Mouse (Mus musculus) lung, embryonic 16.5 days (tissue): ENCODE results near the gene 4933424G06Rik. TPM values are rescaled to one million over a fixed set of nuclear protein-coding genes. Genes with fewer than 3 reads are reported as not detected.
A peak's percentile ranks its signal among the peaks of the same experiment; 100 is the strongest.

Source experiments
- ATAC-seq: fragments of 200-750 bp; cut with Nextera tagmentation; 2 replicates; pipeline ENCODE4 v1.8.0; 2017; ENCODE audit warnings: low read depth, mild to moderate bottlenecking, moderate library complexity
- H3K27ac ChIP-seq: fragments of 300-500 bp; sonication (generic); 2 replicates; pipeline ENCODE4 v1.5.1; 2014; ENCODE audit warnings: mild to moderate bottlenecking, control low read depth, low read length
- H3K27me3 ChIP-seq: fragments of 300-500 bp; sonication (generic); 2 replicates; pipeline ENCODE4 v1.6.1; 2014; ENCODE audit warnings: low read depth, low read length, mixed read lengths; ENCODE audit not compliant: control insufficient read depth, insufficient read depth
- H3K36me3 ChIP-seq: fragments of 300-500 bp; sonication (generic); 2 replicates; pipeline ENCODE4 v1.6.1; 2014; ENCODE audit warnings: low read length; ENCODE audit not compliant: control insufficient read depth, insufficient read depth
- H3K4me1 ChIP-seq: fragments of 300-500 bp; sonication (generic); replicated peaks from 2 replicates; pipeline ENCODE4 v1.6.1; 2014; ENCODE audit warnings: low read length, mixed read lengths; ENCODE audit not compliant: control insufficient read depth, insufficient read depth
- H3K4me2 ChIP-seq: fragments of 300-500 bp; sonication (generic); 2 replicates; pipeline ENCODE4 v1.6.1; 2014; ENCODE audit warnings: low read depth, low read length, control low read depth
- H3K4me3 ChIP-seq: fragments of 300-500 bp; sonication (generic); 2 replicates; pipeline ENCODE4 v1.5.1; 2014; ENCODE audit warnings: mild to moderate bottlenecking, low read length, control low read depth
- H3K9ac ChIP-seq: fragments of 300-500 bp; sonication (generic); 2 replicates; pipeline ENCODE4 v1.6.1; 2014; ENCODE audit warnings: low read length, control low read depth
- H3K9me3 ChIP-seq: fragments of 300-500 bp; sonication (generic); 2 replicates; pipeline ENCODE4 v1.6.1; 2016; ENCODE audit warnings: low read length; ENCODE audit not compliant: control insufficient read depth
- WGBS: fragments of 180-500 bp; shearing (Covaris S2); extraction: QIAGEN DNeasy Blood & Tissue Kit; methylation state at CpG from one replicate; pipeline ENCODE4 v1.1.7; 2014; 5-methylcytosine and 5-hydroxymethylcytosine counted together
- polyA plus RNA-seq: library from polyadenylated mRNA; unstranded; fragments of >200 nt; fragmentation: Nextera tagmentation; extraction: Ambion mirVana; gene quantifications from 2 replicates; pipeline ENCODE4 v1.2.1, GENCODE M21; 2015

Gene 4933424G06Rik
- polyA plus RNA-seq, 1 experiment from 2014 or later: not detected

- no peak for ATAC-seq
- Histone ChIP-seq H3K4me1 (peaks cover 13% of the 10 kb centered on the region), H3K9ac (no peak overlapping the region), H3K9me3 (no peaks in the 10 kb centered on the region), H3K36me3 (peaks cover 9% of the 10 kb centered on the region), H3K4me3 (no peak overlapping the region), H3K4me2 (no peak overlapping the region), H3K27me3 (no peaks in the 10 kb centered on the region), H3K27ac (no peak overlapping the region)
- 66% methylated on average over 2 of the region's 2 CpGs for WGBS
Measured at GRCm38 (mm10) chr1:36707166-36707565, 2.8 kb upstream of the 4933424G06Rik start.

GRCm38 (mm10) chr1:36707797-36708196 is 2.2 kb upstream of the 4933424G06Rik start:
- no peak for ATAC-seq
- no peak overlapping the region for H3K4me3 ChIP-seq
- peaks cover 4% of the 10 kb centered on the region; the same call in 1 of the 2 replicates for H3K36me3 ChIP-seq
- no peaks in the 10 kb centered on the region for H3K9me3 ChIP-seq
- WGBS: 61% methylated on average over 3 of the region's 3 CpGs
- H3K4me2 ChIP-seq: no peak overlapping the region
- peaks cover 13% of the 10 kb centered on the region for H3K4me1 ChIP-seq
- no peaks in the 10 kb centered on the region for H3K27me3 ChIP-seq
- 0 out of 2 replicates have a peak overlapping the region, but pooled peaks have one; percentile 94 for H3K9ac ChIP-seq
- no peak overlapping the region for H3K27ac ChIP-seq

- H3K9me3 ChIP-seq: no peaks in the 10 kb centered on the region
- H3K27me3 ChIP-seq: no peaks in the 10 kb centered on the region
- ATAC-seq: no peak
- peaks cover 13% of the 10 kb centered on the region for H3K4me1 ChIP-seq
- H3K4me3 ChIP-seq: peak overlapping the region; percentile 98
- WGBS: 56% methylated on average over 1 of the region's 1 CpGs
- peaks cover 4% of the 10 kb centered on the region; the same call in 1 of the 2 replicates for H3K36me3 ChIP-seq
- peak overlapping the region; percentile 94 for H3K9ac ChIP-seq
- H3K4me2 ChIP-seq: peak overlapping the region; percentile 86
- H3K27ac ChIP-seq: no peak overlapping the region
Measured at GRCm38 (mm10) chr1:36708626-36709025, 1.3 kb upstream of the 4933424G06Rik start.

- Histone ChIP-seq H3K27me3 (no peaks in the 10 kb centered on the region), H3K27ac (peak overlapping the region; percentile 79), H3K9ac (peak overlapping the region; percentile 94), H3K4me1 (peaks cover 13% of the 10 kb centered on the region), H3K4me3 (peak overlapping the region; percentile 98), H3K4me2 (peak overlapping the region; percentile 86), H3K9me3 (no peaks in the 10 kb centered on the region), H3K36me3 (peaks cover 4% of the 10 kb centered on the region; the same call in 1 of the 2 replicates)
- peak; percentile 74 for ATAC-seq
- WGBS: under 1% methylated on average over 33 of the region's 33 CpGs
Measured at GRCm38 (mm10) chr1:36709055-36709853, 695 bp upstream of the 4933424G06Rik start.

GRCm38 (mm10) chr1:36711104-36711503 is 1.2 kb downstream of the 4933424G06Rik start:
- H3K36me3 ChIP-seq: no peaks in the 10 kb centered on the region
- no peak overlapping the region for H3K27ac ChIP-seq
- no peak overlapping the region for H3K4me2 ChIP-seq
- H3K4me1 ChIP-seq: peaks cover 13% of the 10 kb centered on the region
- no peaks in the 10 kb centered on the region for H3K9me3 ChIP-seq
- no peak overlapping the region for H3K9ac ChIP-seq
- H3K4me3 ChIP-seq: no peak overlapping the region
- ATAC-seq: no peak
- no peaks in the 10 kb centered on the region for H3K27me3 ChIP-seq
- WGBS: 90% methylated on average over 2 of the region's 2 CpGs

GRCm38 (mm10) chr1:36714311-36714710 is 4.4 kb downstream of the 4933424G06Rik start, which contains the start of gene Actr1b:
Gene Actr1b, minus strand, starts transcription at chr1:36714422.
- no peaks in the 10 kb centered on the region for H3K4me1 ChIP-seq
- WGBS: 77% methylated on average over 5 of the region's 5 CpGs
- no peaks in the 10 kb centered on the region for H3K9me3 ChIP-seq
- H3K27me3 ChIP-seq: no peaks in the 10 kb centered on the region
- no peak for ATAC-seq
- no peak within 1 kb of the TSS for H3K27ac ChIP-seq
- H3K4me3 ChIP-seq: no peak within 1 kb of the TSS
- H3K9ac ChIP-seq: no peak within 1 kb of the TSS
- no peaks in the 10 kb centered on the region for H3K36me3 ChIP-seq
- H3K4me2 ChIP-seq: no peak within 1 kb of the TSS

DNA sequence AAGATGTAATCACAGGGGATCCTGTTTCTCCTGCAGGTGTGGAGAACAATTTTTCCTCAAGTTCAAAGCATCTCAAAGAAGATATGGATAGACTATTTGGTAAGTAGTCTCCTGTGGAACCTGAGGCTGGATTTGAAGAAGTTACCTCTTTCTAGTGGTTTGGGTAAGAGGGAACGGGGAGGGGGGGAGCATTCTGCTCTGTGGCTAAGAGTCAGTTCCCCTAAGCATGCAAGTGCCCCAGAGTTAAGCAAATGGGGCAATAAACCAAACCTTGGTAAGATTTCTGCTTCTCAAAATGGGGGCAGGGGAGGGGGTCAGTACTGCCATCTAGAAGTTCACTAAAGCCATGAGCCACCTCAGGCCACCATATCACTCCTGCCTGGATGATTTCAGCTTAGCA is 8.8 kb downstream of the 4933424G06Rik start:
- peaks cover 4% of the 10 kb centered on the region for H3K4me1 ChIP-seq
- H3K27me3 ChIP-seq: no peaks in the 10 kb centered on the region
- H3K9me3 ChIP-seq: no peaks in the 10 kb centered on the region
- no peak overlapping the region for H3K4me2 ChIP-seq
- H3K9ac ChIP-seq: no peak overlapping the region
- 61% methylated on average over 1 of the region's 1 CpGs for WGBS
- no peak for ATAC-seq
- H3K4me3 ChIP-seq: no peak overlapping the region
- H3K27ac ChIP-seq: no peak overlapping the region
- no peaks in the 10 kb centered on the region for H3K36me3 ChIP-seq

- H3K27ac ChIP-seq: no peak overlapping the region
- H3K4me3 ChIP-seq: no peak overlapping the region
- no peaks in the 10 kb centered on the region for H3K27me3 ChIP-seq
- H3K4me1 ChIP-seq: peaks cover 4% of the 10 kb centered on the region
- peak; percentile 60 for ATAC-seq
- 55% methylated on average over 16 of the region's 16 CpGs for WGBS
- no peaks in the 10 kb centered on the region for H3K9me3 ChIP-seq
- no peak overlapping the region for H3K4me2 ChIP-seq
- no peak overlapping the region for H3K9ac ChIP-seq
- no peaks in the 10 kb centered on the region for H3K36me3 ChIP-seq
Measured at GRCm38 (mm10) chr1:36723146-36724056, 13.5 kb downstream of the 4933424G06Rik start.

DNA sequence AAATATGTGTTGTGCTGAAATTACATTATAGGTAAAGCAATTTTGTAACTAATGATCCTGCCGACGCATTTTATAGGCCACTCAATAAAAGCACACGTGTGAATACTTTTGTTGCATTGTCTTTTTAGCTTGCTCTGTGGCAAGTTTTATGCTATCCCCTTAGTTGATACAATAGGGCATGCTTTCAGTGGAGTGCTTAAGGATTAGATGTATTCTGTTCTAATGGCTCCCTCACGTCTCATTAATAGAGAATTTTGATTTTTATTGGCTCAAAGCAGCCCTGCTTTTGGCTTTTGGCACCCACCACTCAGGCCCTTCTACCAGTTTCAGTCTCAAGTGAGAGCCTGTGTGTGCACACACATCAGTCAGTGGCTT is 14.1 kb downstream of the 4933424G06Rik start:
- no peaks in the 10 kb centered on the region for H3K36me3 ChIP-seq
- H3K27me3 ChIP-seq: no peaks in the 10 kb centered on the region
- 67% methylated on average over 4 of the region's 4 CpGs for WGBS
- H3K9ac ChIP-seq: no peak overlapping the region
- no peaks in the 10 kb centered on the region for H3K9me3 ChIP-seq
- ATAC-seq: no peak
- H3K4me1 ChIP-seq: peaks cover 4% of the 10 kb centered on the region
- no peak overlapping the region for H3K4me3 ChIP-seq
- H3K4me2 ChIP-seq: no peak overlapping the region
- H3K27ac ChIP-seq: no peak overlapping the region
